Mouse (Mus musculus) liver, adult 2 months (tissue): Measurements from ENCODE around the gene Dst. TPM values are rescaled to one million over a fixed set of nuclear protein-coding genes. Genes with fewer than 3 reads are reported as not detected.
"Not testable (repeated sequence)": the region's sequence is repeated elsewhere in the genome, so short reads cannot be mapped to it uniquely, and the experiment has no call there.

Source experiments
- DNase-seq: peaks from one replicate; pipeline ENCODE4 v3.0.0-alpha.2; 2011; ENCODE audit warnings: low read depth, low spot score; ENCODE audit errors: extremely low read depth
- H3K27ac ChIP-seq: fragments of 200-500 bp; replicated peaks from 2 replicates; pipeline ENCODE4 v1.5.1; 2012; ENCODE audit warnings: low read depth, mild to moderate bottlenecking, control low read depth, inconsistent platforms, low read length; ENCODE audit not compliant: insufficient read depth
- H3K27me3 ChIP-seq: fragments of 200-500 bp; 2 replicates; pipeline ENCODE4 v1.6.1; 2012; ENCODE audit warnings: mild to moderate bottlenecking, moderate library complexity, low read length, inconsistent platforms; ENCODE audit not compliant: control insufficient read depth, insufficient read depth
- H3K36me3 ChIP-seq: fragments of 200-500 bp; 2 replicates; pipeline ENCODE4 v1.6.1; 2012; ENCODE audit warnings: low read length, inconsistent platforms; ENCODE audit not compliant: control insufficient read depth, insufficient read depth
- H3K4me1 ChIP-seq: fragments of 200-500 bp; 2 replicates; pipeline ENCODE4 v1.6.1; 2011; ENCODE audit warnings: low read length; ENCODE audit not compliant: control insufficient read depth, insufficient read depth
- H3K4me3 ChIP-seq: fragments of 200-500 bp; 2 replicates; pipeline ENCODE4 v1.5.1; 2011; ENCODE audit warnings: low read depth, mild to moderate bottlenecking, control low read depth, low read length, moderate library complexity; ENCODE audit not compliant: insufficient read depth
- H3K79me2 ChIP-seq: fragments of 200-500 bp; 2 replicates; pipeline ENCODE4 v1.6.1; 2012; ENCODE audit warnings: inconsistent platforms, mild to moderate bottlenecking, low read length, moderate library complexity; ENCODE audit not compliant: control insufficient read depth, insufficient read depth
- H3K9ac ChIP-seq: fragments of 200-500 bp; 2 replicates; pipeline ENCODE4 v1.6.1; 2012; ENCODE audit warnings: low read depth, mild to moderate bottlenecking, control low read depth, inconsistent platforms, low read length
- CTCF ChIP-seq: fragments of 200-500 bp; IDR thresholded peaks from 2 replicates; pipeline ENCODE4 v1.5.1; 2011; ENCODE audit warnings: low read depth, low read length, control low read depth
- POLR2A ChIP-seq: fragments of 200-500 bp; IDR thresholded peaks from 2 replicates; pipeline ENCODE4 v1.6.1; 2011; ENCODE audit warnings: low read length, control low read depth; ENCODE audit not compliant: insufficient read depth; ENCODE audit errors: extremely low read depth
- WGBS: fragments of 180-500 bp; shearing (Covaris S2); methylation state at CpG from one replicate; pipeline ENCODE4 v1.1.7; 2018; 5-methylcytosine and 5-hydroxymethylcytosine counted together
- polyA plus RNA-seq: library from polyadenylated mRNA; depleted of rRNA; stranded (reverse); fragments of >200 nt; gene quantifications from 2 replicates; pipeline ENCODE4 v1.2.3, GENCODE M21; 2012
- total RNA-seq: library from RNA; depleted of rRNA; stranded (reverse); fragments of >200 nt; gene quantifications from 2 replicates; pipeline ENCODE4 v1.2.3, GENCODE M21; 2014

The Dst gene
- total and polyA plus RNA-seq, 2 experiments, result 10.5 to 53.6 TPM

- H3K79me2 ChIP-seq, result no peaks in the 10 kb centered on the region
- no peak overlapping the region for H3K27ac ChIP-seq
- WGBS, result 68% methylated on average over 5 of the region's 5 CpGs
- H3K36me3 ChIP-seq, result peaks cover 39% of the 10 kb centered on the region
- no peak overlapping the region for H3K9ac ChIP-seq
- no peaks in the 10 kb centered on the region for H3K27me3 ChIP-seq
- H3K4me1 ChIP-seq, result no peaks in the 10 kb centered on the region
- no peak for TF ChIP-seq POLR2A
- no peak for TF ChIP-seq CTCF
- H3K4me3 ChIP-seq, result no peak overlapping the region
- no peak for DNase-seq
Measured at GRCm38 (mm10) chr1:34304227-34304626, 396.2 kb downstream of the Dst start.

DNA sequence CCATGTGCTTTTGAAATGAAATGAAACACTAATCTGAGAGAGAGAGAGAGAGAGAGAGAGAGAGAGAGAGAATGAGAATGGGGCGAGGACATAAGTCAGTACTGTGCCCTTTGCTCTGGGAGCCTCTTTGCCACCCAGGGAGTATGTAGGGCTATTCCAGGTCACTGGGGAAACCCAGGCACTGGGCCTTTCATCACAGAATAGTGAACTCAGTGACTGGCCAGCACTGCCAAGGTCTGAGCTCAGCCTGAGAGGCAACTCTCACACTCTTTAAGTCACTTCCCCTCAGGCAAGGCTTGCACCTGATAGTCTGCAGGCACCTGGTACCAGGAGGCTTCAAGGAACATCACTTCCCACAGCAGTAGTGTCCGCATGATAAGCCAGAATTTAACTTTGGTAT lies 398.7 kb downstream of the Dst start:
- TF ChIP-seq POLR2A (no peak), CTCF (no peak)
- H3K36me3 ChIP-seq, result peaks cover 29% of the 10 kb centered on the region
- no peak overlapping the region for H3K4me3 ChIP-seq
- H3K79me2 ChIP-seq, result no peaks in the 10 kb centered on the region
- peak; percentile 84 for DNase-seq
- no peaks in the 10 kb centered on the region for H3K27me3 ChIP-seq
- H3K9ac ChIP-seq, result no peak overlapping the region
- H3K27ac ChIP-seq, result no peak overlapping the region
- H3K4me1 ChIP-seq, result no peaks in the 10 kb centered on the region
- WGBS, result 75% methylated on average over 2 of the region's 2 CpGs

DNA sequence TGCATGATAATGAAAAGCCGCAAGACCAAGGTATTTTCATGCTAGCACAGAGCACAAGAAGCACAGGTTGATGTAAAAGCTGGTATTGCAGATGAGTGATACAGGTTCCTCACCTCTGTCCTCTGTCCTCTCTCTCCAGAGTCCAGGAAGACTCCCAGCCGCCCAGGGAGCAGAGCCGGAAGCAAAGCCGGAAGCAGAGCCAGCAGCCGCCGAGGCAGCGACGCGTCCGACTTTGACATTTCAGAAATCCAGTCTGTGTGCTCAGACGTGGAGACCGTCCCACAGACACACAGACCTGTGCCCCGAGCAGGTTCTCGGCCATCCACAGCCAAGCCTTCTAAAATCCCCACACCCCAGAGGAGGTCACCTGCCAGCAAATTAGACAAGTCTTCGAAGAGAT lies 399.2 kb downstream of the Dst start:
- TF ChIP-seq POLR2A (no peak), CTCF (no peak)
- 88% methylated on average over 15 of the region's 15 CpGs for WGBS
- DNase-seq, result no peak

DNA sequence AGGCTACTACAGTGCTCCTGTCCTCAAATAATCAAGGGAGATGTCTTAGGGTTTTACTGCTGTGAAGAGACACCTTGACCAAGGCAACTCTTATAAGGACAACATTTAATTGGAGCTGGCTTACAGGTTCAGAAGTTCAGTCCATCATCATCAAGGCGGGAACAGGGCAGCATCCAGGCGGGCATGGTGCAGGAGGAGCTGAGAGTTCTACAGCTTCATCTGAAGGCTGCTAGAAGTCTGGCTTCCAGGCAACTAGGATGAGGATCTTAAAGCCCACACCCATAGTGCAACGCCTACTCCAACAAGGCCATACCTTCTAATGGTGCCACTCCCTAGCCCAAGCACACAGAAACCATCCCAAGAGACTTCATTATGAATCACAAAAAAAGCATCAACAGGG lies 400.8 kb downstream of the Dst start:
- H3K27me3 ChIP-seq, H3K4me3 ChIP-seq, H3K9ac ChIP-seq, H3K4me1 ChIP-seq, H3K79me2 ChIP-seq, H3K27ac ChIP-seq, DNase-seq: not testable (repeated sequence)
- WGBS, result 100% methylated on average over 3 of the region's 3 CpGs
- peaks cover 14% of the 10 kb centered on the region for H3K36me3 ChIP-seq

More for the DNA sequence above, 399.2 kb downstream of the Dst start:
- peaks cover 27% of the 10 kb centered on the region for H3K36me3 ChIP-seq
- no peak overlapping the region for H3K4me3 ChIP-seq
- no peaks in the 10 kb centered on the region for H3K27me3 ChIP-seq
- H3K27ac ChIP-seq, result no peak overlapping the region
- H3K79me2 ChIP-seq, result no peaks in the 10 kb centered on the region
- H3K9ac ChIP-seq, result no peak overlapping the region
- no peaks in the 10 kb centered on the region for H3K4me1 ChIP-seq

GRCm38 (mm10) chr1:34309396-34309795 lies 401.4 kb downstream of the Dst start:
- H3K4me3 ChIP-seq, result no peak overlapping the region
- peaks cover 14% of the 10 kb centered on the region for H3K36me3 ChIP-seq
- WGBS, result over 99% methylated on average over 12 of the region's 12 CpGs
- H3K27ac ChIP-seq, result no peak overlapping the region
- H3K79me2 ChIP-seq, result no peaks in the 10 kb centered on the region
- DNase-seq, result no peak
- no peaks in the 10 kb centered on the region for H3K27me3 ChIP-seq
- no peak for TF ChIP-seq POLR2A
- no peak for TF ChIP-seq CTCF
- H3K4me1 ChIP-seq, result no peaks in the 10 kb centered on the region
- H3K9ac ChIP-seq, result no peak overlapping the region

DNA sequence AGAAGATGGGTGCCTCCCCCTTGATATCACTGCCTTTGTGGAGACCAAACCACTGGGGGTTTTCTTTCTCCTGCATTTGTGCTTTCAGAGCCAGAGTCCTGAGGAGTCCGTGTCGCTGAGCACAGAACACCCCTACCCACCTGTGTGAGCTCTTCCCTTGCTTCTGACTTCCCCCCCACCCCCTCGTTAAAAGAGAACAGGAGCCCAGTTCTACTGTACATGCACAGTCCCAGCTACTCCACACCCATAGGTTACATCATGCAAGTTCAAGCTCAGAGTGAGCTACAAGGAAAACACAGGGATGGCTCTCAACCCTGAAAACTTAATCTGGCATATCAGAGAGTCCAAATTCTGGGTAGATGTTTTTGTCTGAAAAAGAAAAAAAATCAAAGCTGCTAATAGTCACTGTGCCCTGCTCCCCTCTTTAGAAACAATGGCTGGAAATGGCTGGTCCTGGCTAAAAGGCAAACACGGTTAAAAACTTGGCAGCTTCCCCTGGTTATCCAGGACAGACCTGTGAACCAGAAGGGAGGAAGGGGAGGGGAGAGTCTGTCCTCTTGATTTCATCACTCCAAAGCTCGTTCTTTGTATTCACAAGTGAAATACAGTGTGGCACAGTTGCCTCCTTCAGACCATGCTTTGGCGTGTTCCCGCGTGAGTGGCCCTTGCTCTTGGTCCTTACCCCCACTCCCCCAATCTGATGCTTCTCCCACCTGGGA lies 402.7 kb downstream of the Dst start:
- H3K4me3 ChIP-seq, result no peak overlapping the region
- 53% methylated on average over 8 of the region's 8 CpGs for WGBS
- no peak for TF ChIP-seq CTCF
- TF ChIP-seq POLR2A, result no peak
- H3K79me2 ChIP-seq, result no peaks in the 10 kb centered on the region
- peaks cover 12% of the 10 kb centered on the region for H3K36me3 ChIP-seq
- no peak overlapping the region for H3K9ac ChIP-seq
- peak; percentile 79 for DNase-seq
- H3K4me1 ChIP-seq, result no peaks in the 10 kb centered on the region
- H3K27me3 ChIP-seq, result no peaks in the 10 kb centered on the region
- H3K27ac ChIP-seq, result no peak overlapping the region
